Mouse (Mus musculus) embryonic fibroblast, embryonic 13.5 days (primary cell): Measurements from ENCODE around the gene Efr3b. TPM values are rescaled to one million over a fixed set of nuclear protein-coding genes. Genes with fewer than 3 reads are reported as not detected.

Experiments used
- H3K27ac ChIP-seq: 2 replicates; pipeline ENCODE4 v1.5.1; 2012; ENCODE audit warnings: low read length, control low read depth, inconsistent platforms; ENCODE audit not compliant: insufficient read depth
- H3K4me1 ChIP-seq: 2 replicates; pipeline ENCODE4 v1.6.1; 2011; ENCODE audit warnings: low read length; ENCODE audit not compliant: control insufficient read depth, insufficient read depth
- H3K4me3 ChIP-seq: 2 replicates; pipeline ENCODE4 v1.5.1; 2011; ENCODE audit warnings: mild to moderate bottlenecking, control low read depth, low read length; ENCODE audit not compliant: insufficient read depth
- CTCF ChIP-seq: IDR thresholded peaks from 2 replicates; pipeline ENCODE4 v1.5.1; 2011; ENCODE audit warnings: mild to moderate bottlenecking, control low read depth, low read length, moderate library complexity, borderline replicate concordance; ENCODE audit not compliant: insufficient read depth
- POLR2A ChIP-seq: IDR thresholded peaks from 2 replicates; pipeline ENCODE4 v1.6.1; 2011; ENCODE audit warnings: low read depth, mild to moderate bottlenecking, control low read depth, low read length, moderate library complexity
- polyA plus RNA-seq: library from polyadenylated mRNA; stranded (reverse); fragments of >200 nt; gene quantifications from 2 replicates; pipeline ENCODE4 v1.2.4, GENCODE M21; 2011; ENCODE audit warnings: low read depth; ENCODE audit not compliant: missing spikeins, insufficient read length

Efr3b gene
- polyA plus RNA-seq, 1 experiment: 2.1 TPM

DNA sequence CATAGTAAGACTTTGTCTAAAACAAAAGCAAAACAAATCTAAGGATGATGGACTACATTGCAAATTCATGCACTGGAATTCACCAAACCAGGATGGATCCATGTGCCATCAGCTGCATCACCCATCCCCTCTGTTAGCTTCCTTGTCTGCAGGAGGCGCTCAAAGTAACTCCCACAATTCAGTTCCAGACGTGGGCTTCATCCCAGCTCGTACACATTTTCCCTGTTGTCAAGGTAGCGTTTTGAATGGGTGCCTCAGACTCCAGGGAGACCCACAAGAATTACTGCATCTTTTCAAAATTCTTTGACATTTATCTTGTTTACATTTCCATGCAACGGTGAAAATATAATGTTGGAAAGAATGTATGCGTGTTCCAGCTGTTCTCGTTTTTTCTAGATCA, 23.5 kb downstream of the Efr3b start:
- Histone ChIP-seq H3K27ac (no peak overlapping the region), H3K4me3 (no peak overlapping the region), H3K4me1 (no peaks in the 10 kb centered on the region)
- no peak for TF ChIP-seq POLR2A
- no peak for TF ChIP-seq CTCF

- Histone ChIP-seq H3K4me3 (no peak overlapping the region), H3K27ac (no peak overlapping the region), H3K4me1 (no peaks in the 10 kb centered on the region)
- TF ChIP-seq CTCF (no peak), POLR2A (no peak)
Measured at GRCm38 (mm10) chr12:4011715-4012114, 27.0 kb downstream of the Efr3b start.

DNA sequence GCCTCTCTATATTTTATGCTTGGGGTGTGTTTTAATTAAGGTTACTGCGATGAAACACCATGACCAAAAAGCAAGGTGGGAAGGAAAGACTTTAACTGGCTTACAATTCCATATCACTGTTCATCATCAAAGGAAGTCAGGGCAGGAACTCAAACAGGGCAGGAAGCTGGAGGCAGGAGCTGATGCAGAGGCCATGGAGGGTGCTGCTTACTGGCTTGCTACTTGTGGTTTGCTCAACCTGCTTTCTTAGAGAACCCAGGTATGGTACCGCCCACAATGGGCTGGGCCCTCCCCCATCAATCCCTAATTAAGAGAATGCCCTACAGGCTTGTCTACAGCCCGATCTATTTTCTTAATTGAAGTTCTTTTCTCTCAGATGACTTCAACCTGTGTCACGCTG, 27.4 kb downstream of the Efr3b start:
- Histone ChIP-seq H3K4me3 (no peak overlapping the region), H3K27ac (no peak overlapping the region), H3K4me1 (no peaks in the 10 kb centered on the region; the same call in 1 of the 2 replicates)
- TF ChIP-seq CTCF (no peak), POLR2A (no peak)

DNA sequence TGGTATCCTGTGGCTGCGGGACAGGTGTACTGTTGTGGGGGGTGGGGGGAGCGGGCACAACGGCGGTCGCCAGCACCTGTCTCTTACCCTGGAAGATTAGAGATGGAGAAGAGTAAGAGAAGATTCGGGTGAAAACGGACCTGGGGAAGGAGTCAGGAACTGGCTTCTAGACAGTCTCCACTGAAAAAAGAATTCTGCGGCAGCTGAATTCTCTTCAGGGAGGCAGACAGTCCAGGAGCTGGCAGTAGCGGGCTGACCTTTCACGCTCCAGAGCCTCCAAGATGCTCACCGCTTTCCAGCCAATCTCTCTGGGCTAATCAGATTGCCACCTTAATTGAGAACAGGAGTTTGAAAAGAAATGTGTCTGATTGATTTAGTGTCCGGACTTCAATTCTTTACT, 30.0 kb downstream of the Efr3b start:
- Histone ChIP-seq H3K4me3 (no peak overlapping the region), H3K27ac (no peak overlapping the region), H3K4me1 (no peaks in the 10 kb centered on the region; the same call in 1 of the 2 replicates)
- TF ChIP-seq POLR2A: no peak
- no peak for TF ChIP-seq CTCF

GRCm38 (mm10) chr12:4007766-4008165, 30.9 kb downstream of the Efr3b start:
- no peaks in the 10 kb centered on the region; the same call in 1 of the 2 replicates for H3K4me1 ChIP-seq
- H3K27ac ChIP-seq: no peak overlapping the region
- no peak overlapping the region for H3K4me3 ChIP-seq
- no peak for TF ChIP-seq POLR2A

GRCm38 (mm10) chr12:4007181-4007580, 31.5 kb downstream of the Efr3b start:
- no peak for TF ChIP-seq POLR2A
- TF ChIP-seq CTCF: no peak
- Histone ChIP-seq H3K27ac (no peak overlapping the region), H3K4me3 (no peak overlapping the region), H3K4me1 (no peaks in the 10 kb centered on the region; the same call in 1 of the 2 replicates)

GRCm38 (mm10) chr12:4006079-4006478, 32.6 kb downstream of the Efr3b start:
- TF ChIP-seq POLR2A (no peak), CTCF (no peak)
- Histone ChIP-seq H3K4me3 (no peak overlapping the region), H3K4me1 (no peaks in the 10 kb centered on the region; the same call in 1 of the 2 replicates), H3K27ac (no peak overlapping the region)

DNA sequence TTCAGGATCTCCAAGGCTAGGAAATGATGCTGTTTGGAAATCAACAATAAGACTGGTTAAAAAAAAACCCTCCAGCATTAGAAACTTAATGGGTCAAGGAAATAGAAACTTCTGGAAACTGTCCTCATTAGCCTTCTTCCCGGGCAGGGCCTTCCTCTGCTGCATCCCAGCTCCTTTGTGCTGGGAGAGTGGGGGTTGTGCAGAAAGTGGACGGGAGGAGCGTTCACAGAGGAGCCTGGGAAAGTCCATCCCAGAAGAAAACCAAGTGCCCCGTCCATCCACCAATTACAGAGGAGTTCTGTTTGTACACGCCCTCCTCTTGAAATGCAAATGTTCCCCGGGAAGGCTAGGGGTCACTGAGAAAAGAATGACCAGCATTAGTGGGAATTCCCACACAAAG, 34.1 kb downstream of the Efr3b start:
- no peak overlapping the region for H3K4me3 ChIP-seq
- no peak for TF ChIP-seq POLR2A
- TF ChIP-seq CTCF: no peak
- no peaks in the 10 kb centered on the region; the same call in 1 of the 2 replicates for H3K4me1 ChIP-seq
- H3K27ac ChIP-seq: no peak overlapping the region

DNA sequence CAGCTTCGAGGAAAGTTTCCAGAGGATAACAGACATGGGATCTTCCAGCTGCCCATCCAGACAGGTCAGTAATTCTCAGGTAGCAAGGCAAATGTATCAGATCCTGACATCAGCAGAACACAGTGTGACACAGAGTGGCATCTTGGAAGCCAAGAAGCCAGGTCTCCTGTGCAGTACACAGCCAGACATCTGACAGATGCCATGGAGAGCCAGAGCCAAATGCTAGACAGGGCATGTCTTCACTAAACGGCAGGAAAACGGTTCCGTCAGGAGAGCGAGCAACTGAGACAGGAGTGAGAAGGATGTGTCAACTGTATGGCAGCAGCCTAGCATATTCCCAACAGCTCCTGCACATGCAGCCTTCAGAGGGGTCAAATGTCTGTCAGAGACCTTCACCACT, 38.3 kb downstream of the Efr3b start:
- no peak for TF ChIP-seq POLR2A
- no peak for TF ChIP-seq CTCF
- H3K27ac ChIP-seq: no peak overlapping the region
- H3K4me3 ChIP-seq: no peak overlapping the region
- H3K4me1 ChIP-seq: no peaks in the 10 kb centered on the region

- no peaks in the 10 kb centered on the region for H3K4me1 ChIP-seq
- H3K27ac ChIP-seq: no peak overlapping the region
- no peak overlapping the region for H3K4me3 ChIP-seq
- TF ChIP-seq POLR2A (no peak), CTCF (no peak)
Measured at GRCm38 (mm10) chr12:3996749-3997148, 42.0 kb downstream of the Efr3b start.

- no peak for TF ChIP-seq CTCF
- TF ChIP-seq POLR2A: no peak
- no peak overlapping the region for H3K27ac ChIP-seq
- H3K4me3 ChIP-seq: no peak overlapping the region
- no peaks in the 10 kb centered on the region for H3K4me1 ChIP-seq
Measured at GRCm38 (mm10) chr12:3991047-3991446, 47.7 kb downstream of the Efr3b start.
